Mouse (Mus musculus) liver, embryonic 12.5 days (tissue): ENCODE measurements around the gene Plcd3. TPM values are rescaled to one million over a fixed set of nuclear protein-coding genes. Genes with fewer than 3 reads are reported as not detected.
A peak's percentile ranks its signal among the peaks of the same experiment; 100 is the strongest.

Experiments
- ATAC-seq: fragments of 200-750 bp; cut with Nextera tagmentation; 2 replicates; pipeline ENCODE4 v1.8.0; 2017; ENCODE audit warnings: moderate number of reproducible peaks, mild to moderate bottlenecking, moderate library complexity
- H3K27ac ChIP-seq: fragments of 300-500 bp; sonication (generic); 2 replicates; pipeline ENCODE4 v1.5.1; 2016; ENCODE audit warnings: mild to moderate bottlenecking
- H3K27me3 ChIP-seq: fragments of 300-500 bp; sonication (generic); replicated peaks from 2 replicates; pipeline ENCODE4 v1.6.1; 2016; ENCODE audit warnings: mild to moderate bottlenecking, moderate library complexity
- H3K36me3 ChIP-seq: fragments of 300-500 bp; sonication (generic); 2 replicates; pipeline ENCODE4 v1.6.1; 2016; ENCODE audit warnings: mild to moderate bottlenecking, moderate library complexity
- H3K4me1 ChIP-seq: fragments of 300-500 bp; sonication (generic); 2 replicates; pipeline ENCODE4 v1.6.1; 2016
- H3K4me2 ChIP-seq: fragments of 300-500 bp; sonication (generic); 2 replicates; pipeline ENCODE4 v1.6.1; 2016; ENCODE audit warnings: mild to moderate bottlenecking, moderate library complexity
- H3K4me3 ChIP-seq: fragments of 300-500 bp; sonication (generic); 2 replicates; pipeline ENCODE4 v1.5.1; 2016; ENCODE audit warnings: mild to moderate bottlenecking, moderate library complexity
- H3K9ac ChIP-seq: fragments of 300-500 bp; sonication (generic); 2 replicates; pipeline ENCODE4 v1.6.1; 2016; ENCODE audit warnings: mild to moderate bottlenecking, moderate library complexity
- H3K9me3 ChIP-seq: fragments of 300-500 bp; sonication (generic); replicated peaks from 2 replicates; pipeline ENCODE4 v1.6.1; 2016; ENCODE audit warnings: mild to moderate bottlenecking, moderate library complexity
- WGBS: fragments of 180-500 bp; shearing (Covaris S2); methylation state at CpG from one replicate; pipeline ENCODE4 v1.1.7; 2016; ENCODE audit not compliant: insufficient replicate concordance; 5-methylcytosine and 5-hydroxymethylcytosine counted together
- polyA plus RNA-seq: library from polyadenylated mRNA; unstranded; fragments of >200 nt; fragmentation: Nextera tagmentation; extraction: Ambion mirVana; gene quantifications from 2 replicates; pipeline ENCODE4 v1.2.1, GENCODE M21; 2016

Plcd3 gene
- polyA plus RNA-seq, 1 experiment from 2014 or later, result 0.79 TPM

DNA sequence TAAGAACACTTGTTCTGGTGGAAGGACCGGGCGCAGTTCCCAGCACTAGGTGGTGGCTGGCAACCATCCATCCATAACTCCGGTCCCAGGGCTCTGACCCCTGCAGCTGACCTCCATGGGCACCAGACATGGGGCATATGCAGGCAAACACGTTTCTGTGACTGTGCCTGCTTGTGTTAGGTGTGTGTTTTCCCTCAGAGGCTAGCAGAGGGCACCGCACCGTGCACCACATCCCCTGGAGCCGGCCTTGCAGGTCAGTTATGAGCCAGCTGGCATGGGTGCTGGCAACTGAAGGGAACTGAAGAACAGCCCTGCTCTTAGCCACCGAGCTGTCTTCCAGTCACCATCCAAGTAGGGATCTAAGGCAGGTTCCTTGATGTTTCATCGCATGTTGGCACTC, 51.3 kb downstream of the Plcd3 start:
- Histone ChIP-seq H3K27me3 (no peaks in the 10 kb centered on the region), H3K36me3 (peaks cover 80% of the 10 kb centered on the region), H3K9me3 (no peaks in the 10 kb centered on the region), H3K9ac (no peak overlapping the region), H3K4me1 (no peaks in the 10 kb centered on the region), H3K27ac (no peak overlapping the region), H3K4me3 (no peak overlapping the region), H3K4me2 (no peak overlapping the region)
- 90% methylated on average over 9 of the region's 9 CpGs for WGBS
- ATAC-seq, result no peak

DNA sequence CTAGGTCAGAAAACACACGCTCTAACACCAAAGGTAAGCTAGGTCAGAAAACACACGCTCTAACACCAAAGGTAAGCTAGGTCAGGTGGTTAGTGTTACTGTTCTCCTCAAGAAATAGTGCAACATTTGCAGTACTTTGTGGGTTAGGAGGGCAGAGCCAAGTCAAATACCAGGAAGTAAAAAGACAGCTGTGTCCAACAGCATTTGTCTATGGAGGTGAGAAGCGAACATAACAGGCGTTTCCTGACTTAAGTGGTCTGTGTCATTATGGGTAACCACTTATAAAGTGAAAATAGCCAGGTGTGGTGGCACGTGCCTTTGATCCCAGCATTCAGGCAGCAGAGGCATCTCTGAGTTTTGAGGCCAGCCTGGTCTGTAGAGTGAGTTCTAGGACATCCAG, 51.8 kb downstream of the Plcd3 start:
- Histone ChIP-seq H3K4me1 (no peaks in the 10 kb centered on the region), H3K9ac (no peak overlapping the region), H3K4me2 (no peak overlapping the region), H3K4me3 (no peak overlapping the region), H3K36me3 (peaks cover 82% of the 10 kb centered on the region), H3K9me3 (no peaks in the 10 kb centered on the region), H3K27me3 (no peaks in the 10 kb centered on the region), H3K27ac (no peak overlapping the region)
- ATAC-seq, result no peak
- WGBS, result 88% methylated on average over 5 of the region's 5 CpGs

DNA sequence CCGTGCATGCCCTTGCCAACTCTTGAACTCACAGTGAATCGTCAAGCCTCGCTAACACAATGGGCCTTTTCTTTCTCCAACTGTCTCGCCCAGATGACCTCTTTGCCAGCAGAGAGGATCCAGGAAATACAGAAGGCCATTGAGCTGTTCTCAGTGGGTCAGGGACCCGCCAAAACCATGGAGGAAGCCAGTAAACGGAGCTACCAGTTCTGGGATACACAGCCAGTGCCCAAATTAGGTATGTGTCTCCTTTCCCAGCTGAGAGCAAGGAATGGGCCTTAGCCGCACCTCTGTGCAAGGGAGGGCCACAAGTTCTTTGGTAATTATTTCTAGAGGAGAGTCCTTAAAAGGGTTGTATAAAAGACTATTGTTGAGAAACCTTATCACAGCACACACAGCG, 55.2 kb downstream of the Plcd3 start:
- ATAC-seq, result no peak
- H3K4me2 ChIP-seq, result no peak overlapping the region
- no peak overlapping the region for H3K4me3 ChIP-seq
- peaks cover 73% of the 10 kb centered on the region for H3K36me3 ChIP-seq
- no peak overlapping the region for H3K27ac ChIP-seq
- no peaks in the 10 kb centered on the region for H3K9me3 ChIP-seq
- no peaks in the 10 kb centered on the region for H3K27me3 ChIP-seq
- peaks cover 1% of the 10 kb centered on the region for H3K4me1 ChIP-seq
- H3K9ac ChIP-seq, result no peak overlapping the region
- WGBS, result 80% methylated on average over 8 of the region's 8 CpGs

DNA sequence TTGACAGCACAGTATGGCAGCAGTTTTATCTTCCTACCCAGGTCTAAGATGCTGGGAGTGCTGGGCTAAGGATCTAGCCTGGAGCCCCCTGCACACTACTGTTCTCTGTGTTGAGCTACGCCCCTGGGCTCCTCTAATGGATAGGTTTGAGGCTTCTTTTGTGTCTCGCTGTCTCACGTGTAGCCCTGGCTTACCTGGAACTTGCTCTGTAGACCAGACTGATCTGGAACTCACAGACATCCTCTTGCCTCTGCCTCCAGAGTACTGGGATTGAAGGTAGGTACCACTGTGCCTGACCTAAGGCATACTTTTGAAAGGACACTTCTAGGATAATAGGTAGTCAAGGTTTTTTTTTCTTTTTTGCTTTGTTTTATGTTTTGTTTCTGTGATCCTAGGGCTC, 57.5 kb downstream of the Plcd3 start:
- no peak overlapping the region for H3K4me3 ChIP-seq
- no peak overlapping the region for H3K9ac ChIP-seq
- H3K4me1 ChIP-seq, result peaks cover 23% of the 10 kb centered on the region

DNA sequence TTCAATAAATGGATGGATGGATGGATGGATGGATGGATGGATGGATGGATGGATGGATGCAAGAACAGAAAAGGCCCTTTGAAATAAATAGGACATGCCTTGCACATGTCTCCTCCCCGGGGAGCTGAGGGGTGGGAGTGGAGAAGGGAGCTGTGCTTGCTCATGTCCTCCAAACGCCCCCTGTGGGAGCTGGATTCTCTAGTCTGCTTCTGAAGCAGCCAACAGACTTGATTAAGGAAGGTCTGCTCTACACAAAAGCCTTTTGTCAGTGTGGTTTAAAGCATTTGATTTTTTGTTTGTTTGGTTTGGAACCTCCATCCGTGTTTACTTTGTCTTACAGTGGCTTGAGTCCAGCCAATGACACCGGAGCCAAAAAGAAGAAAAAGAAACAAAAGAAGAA, 58.6 kb downstream of the Plcd3 start:
- Histone ChIP-seq H3K27me3 (no peaks in the 10 kb centered on the region), H3K4me1 (peaks cover 28% of the 10 kb centered on the region), H3K4me3 (no peak overlapping the region), H3K27ac (no peak overlapping the region), H3K36me3 (peaks cover 73% of the 10 kb centered on the region), H3K9me3 (no peaks in the 10 kb centered on the region), H3K4me2 (no peak overlapping the region), H3K9ac (no peak overlapping the region)
- ATAC-seq, result no peak
- WGBS, result 81% methylated on average over 4 of the region's 4 CpGs

More for the DNA sequence above, 57.5 kb downstream of the Plcd3 start:
- ATAC-seq, result no peak
- Histone ChIP-seq H3K36me3 (peaks cover 62% of the 10 kb centered on the region), H3K27ac (no peak overlapping the region), H3K9me3 (no peaks in the 10 kb centered on the region), H3K27me3 (no peaks in the 10 kb centered on the region), H3K4me2 (no peak overlapping the region)
- 86% methylated on average over 3 of the region's 3 CpGs for WGBS

DNA sequence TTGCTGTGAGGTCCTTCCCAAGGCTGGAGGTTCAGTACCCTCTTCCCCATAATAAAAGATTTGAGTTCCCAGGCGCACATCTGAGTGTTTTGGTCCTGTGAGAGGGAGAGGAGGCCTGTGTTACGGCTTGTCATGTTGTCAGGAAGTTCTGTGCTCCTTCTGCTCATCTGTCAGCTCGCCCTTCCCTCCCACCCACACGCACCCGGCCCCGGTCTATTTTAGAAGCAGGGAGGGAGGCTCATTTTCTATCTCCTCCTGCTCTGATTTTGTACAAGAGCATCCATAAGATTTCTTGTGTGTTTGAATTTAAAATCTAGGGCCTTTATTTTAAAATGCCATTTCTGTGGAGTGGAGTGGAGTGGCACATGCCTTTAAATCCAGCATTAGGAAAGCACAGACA, 63.4 kb downstream of the Plcd3 start:
- Histone ChIP-seq H3K9ac (no peak overlapping the region), H3K27ac (no peak overlapping the region), H3K4me3 (no peak overlapping the region), H3K27me3 (no peaks in the 10 kb centered on the region), H3K9me3 (no peaks in the 10 kb centered on the region), H3K4me2 (no peak overlapping the region), H3K36me3 (peaks cover 60% of the 10 kb centered on the region), H3K4me1 (peaks cover 48% of the 10 kb centered on the region)
- ATAC-seq, result no peak
- WGBS, result 66% methylated on average over 6 of the region's 6 CpGs

DNA sequence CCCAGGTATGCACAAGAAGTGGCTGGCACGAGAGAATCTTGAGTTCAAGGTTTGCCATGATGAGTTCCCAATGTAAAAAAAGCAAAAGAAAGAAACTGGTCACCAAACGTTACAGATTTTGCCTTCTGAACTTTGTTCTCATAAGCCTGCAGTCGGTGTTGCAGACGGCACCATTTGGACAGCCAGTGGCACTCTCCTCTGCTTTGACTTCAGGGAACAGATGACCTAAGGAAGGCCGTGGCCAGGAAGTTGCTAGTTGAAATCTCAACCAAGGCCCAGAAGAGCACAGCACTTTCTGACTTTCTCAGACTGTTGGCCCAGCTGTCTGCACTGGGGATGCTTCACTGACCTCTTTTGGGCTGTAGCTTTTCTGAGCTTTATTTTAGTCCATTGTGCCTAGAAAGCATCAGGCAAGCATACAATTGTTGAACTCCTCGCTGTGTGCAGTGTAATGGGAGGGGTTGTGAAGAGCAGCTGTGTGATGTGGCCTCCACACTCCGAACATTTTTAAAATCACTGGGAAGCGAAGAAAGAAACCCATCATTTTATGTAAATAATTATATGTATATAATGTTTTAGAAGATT, 64.5 kb downstream of the Plcd3 start:
- Histone ChIP-seq H3K4me1 (peaks cover 59% of the 10 kb centered on the region), H3K4me2 (no peak overlapping the region), H3K4me3 (no peak overlapping the region), H3K9me3 (no peaks in the 10 kb centered on the region), H3K27me3 (no peaks in the 10 kb centered on the region), H3K36me3 (peaks cover 61% of the 10 kb centered on the region), H3K9ac (no peak overlapping the region), H3K27ac (no peak overlapping the region)
- ATAC-seq, result no peak
- 82% methylated on average over 8 of the region's 8 CpGs for WGBS

DNA sequence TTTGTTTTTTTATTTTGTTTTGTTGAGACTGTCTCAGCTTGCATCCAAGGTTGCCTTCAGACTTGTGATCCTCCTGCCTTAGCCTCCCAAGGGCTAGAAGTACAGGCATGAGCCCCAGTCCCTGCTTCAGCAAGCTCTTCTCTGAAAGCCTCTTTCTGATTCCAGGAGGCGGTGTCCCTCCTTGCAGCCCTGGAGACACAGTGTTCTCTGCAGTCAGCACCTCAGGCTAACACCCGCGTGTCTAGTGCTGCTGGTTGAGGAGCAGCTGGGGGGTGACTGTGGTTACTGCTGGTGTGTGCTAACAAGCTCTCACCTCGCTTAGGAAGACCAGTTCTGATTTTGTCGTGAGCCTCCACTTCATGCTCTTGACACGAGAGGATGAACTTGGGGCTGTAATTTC, 66.5 kb downstream of the Plcd3 start:
- H3K36me3 ChIP-seq, result peaks cover 70% of the 10 kb centered on the region
- H3K4me2 ChIP-seq, result no peak overlapping the region
- no peak overlapping the region for H3K27ac ChIP-seq
- H3K4me3 ChIP-seq, result no peak overlapping the region
- WGBS, result 80% methylated on average over 6 of the region's 6 CpGs
- H3K9ac ChIP-seq, result no peak overlapping the region
- H3K9me3 ChIP-seq, result no peaks in the 10 kb centered on the region
- no peak for ATAC-seq
- H3K27me3 ChIP-seq, result no peaks in the 10 kb centered on the region
- H3K4me1 ChIP-seq, result peaks cover 65% of the 10 kb centered on the region

DNA sequence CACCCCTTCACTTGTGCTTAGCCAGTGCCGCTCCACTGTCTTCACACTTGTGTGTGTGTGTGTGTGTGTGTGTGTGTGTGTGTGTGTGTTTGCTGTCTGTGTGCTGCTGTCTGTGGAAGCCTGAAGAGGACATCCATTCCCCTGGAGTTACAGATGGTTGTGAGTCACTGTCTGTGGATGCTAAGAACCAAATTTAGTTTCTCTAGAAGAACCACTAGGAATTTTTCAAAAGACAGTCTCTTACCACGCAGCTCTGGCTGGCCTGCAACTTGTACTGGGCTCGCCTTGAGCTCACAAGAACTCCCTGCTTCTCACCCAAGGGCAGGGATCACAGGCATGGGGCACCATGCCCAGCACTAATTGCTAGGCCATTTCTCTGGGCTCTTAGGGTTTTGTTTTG, 68.4 kb downstream of the Plcd3 start:
- H3K9ac ChIP-seq, result no peak overlapping the region
- no peak overlapping the region for H3K4me3 ChIP-seq
- no peaks in the 10 kb centered on the region for H3K9me3 ChIP-seq
- H3K36me3 ChIP-seq, result peaks cover 57% of the 10 kb centered on the region
- H3K4me2 ChIP-seq, result no peak overlapping the region
- no peak overlapping the region for H3K27ac ChIP-seq
- WGBS, result 79% methylated on average over 3 of the region's 3 CpGs
- H3K27me3 ChIP-seq, result no peaks in the 10 kb centered on the region
- ATAC-seq, result no peak
- peaks cover 61% of the 10 kb centered on the region for H3K4me1 ChIP-seq

DNA sequence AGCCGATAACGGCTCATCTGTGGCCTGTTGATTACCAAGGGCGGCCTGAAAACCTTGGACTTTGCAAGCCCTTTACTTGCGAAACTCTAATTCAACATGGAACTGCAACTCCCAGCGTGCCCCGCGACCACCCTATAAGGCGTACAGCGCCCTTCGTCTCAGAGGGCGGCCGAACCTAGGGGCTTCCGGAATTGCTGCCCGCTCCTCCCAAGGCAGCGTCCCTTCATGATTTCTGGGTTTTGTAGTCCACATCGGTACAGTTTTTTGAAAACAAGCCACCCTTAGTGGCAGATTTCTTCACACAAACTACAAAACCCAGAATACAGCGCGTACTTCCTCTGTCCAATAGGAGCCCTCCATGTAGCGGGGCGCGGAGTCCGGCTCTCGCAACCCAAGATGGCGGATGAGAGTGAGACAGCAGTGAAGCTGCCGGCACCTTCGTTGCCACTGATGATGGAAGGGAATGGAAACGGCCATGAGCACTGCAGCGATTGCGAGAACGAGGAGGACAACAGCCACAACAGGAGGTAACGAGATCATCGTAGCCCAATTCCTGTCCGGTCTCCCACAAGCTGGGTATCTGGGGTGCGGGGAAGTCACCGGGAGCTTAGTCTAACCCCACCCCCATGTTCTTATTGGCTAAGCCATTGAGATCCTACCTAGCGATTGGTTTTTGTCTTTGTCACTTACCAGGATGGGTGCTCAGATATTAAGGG, 73.1 kb downstream of the Plcd3 start, which contains the start of the genes Nmt1 and Dcakd:
Nmt1 (plus strand) TSS at position 15 of the 716 bp plus-strand sequence.
Dcakd (minus strand) TSS at position 158 of the 716 bp plus-strand sequence.
- no peaks in the 10 kb centered on the region for H3K27me3 ChIP-seq
- H3K9ac ChIP-seq, result peak within 1 kb of the TSS; percentile 79
- peaks cover 56% of the 10 kb centered on the region for H3K4me1 ChIP-seq
- H3K27ac ChIP-seq, result peak within 1 kb of the TSS; percentile 93
- H3K4me2 ChIP-seq, result peak within 1 kb of the TSS; percentile 84
- H3K9me3 ChIP-seq, result no peaks in the 10 kb centered on the region
- H3K4me3 ChIP-seq, result peak within 1 kb of the TSS; percentile 73
- under 1% methylated on average over 36 of the region's 36 CpGs for WGBS
- peaks cover 43% of the 10 kb centered on the region for H3K36me3 ChIP-seq
- ATAC-seq, result peak; percentile 98

DNA sequence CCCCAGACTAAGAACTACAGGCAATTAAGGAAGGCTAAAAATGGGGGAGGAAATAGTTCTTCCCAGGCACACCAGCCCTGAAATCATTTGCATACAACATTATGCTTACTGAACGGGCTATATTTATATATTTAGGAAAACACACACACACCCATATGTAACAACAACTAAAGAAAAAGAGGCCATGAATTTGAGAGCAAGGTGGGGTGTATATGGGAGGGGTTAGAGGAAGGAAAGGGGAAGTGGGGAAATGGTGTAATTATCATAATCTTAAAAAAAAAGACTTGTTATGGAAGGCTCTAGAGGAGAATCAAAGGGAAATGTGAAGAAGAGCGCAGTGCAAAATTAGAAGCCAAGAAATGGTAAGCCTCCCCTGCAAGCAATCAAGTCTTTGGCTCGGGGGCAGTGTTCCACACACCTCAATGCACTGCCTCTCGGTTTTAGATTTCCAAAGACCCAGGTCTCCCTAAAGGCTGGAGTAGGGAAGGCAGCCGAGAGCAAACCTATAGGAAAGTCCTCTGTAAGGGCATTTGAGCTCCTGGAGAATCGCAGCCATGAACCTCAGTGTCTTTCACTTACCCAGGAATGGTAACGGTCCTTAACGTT, 73.8 kb downstream of the Plcd3 start:
- ATAC-seq, result no peak
- Histone ChIP-seq H3K36me3 (peaks cover 49% of the 10 kb centered on the region), H3K4me1 (peaks cover 50% of the 10 kb centered on the region), H3K4me3 (peak overlapping the region; percentile 73), H3K27ac (peak overlapping the region; percentile 93), H3K9ac (peak overlapping the region; percentile 79), H3K4me2 (peak overlapping the region; percentile 84), H3K9me3 (no peaks in the 10 kb centered on the region), H3K27me3 (no peaks in the 10 kb centered on the region)
- 4% methylated on average over 8 of the region's 8 CpGs for WGBS

DNA sequence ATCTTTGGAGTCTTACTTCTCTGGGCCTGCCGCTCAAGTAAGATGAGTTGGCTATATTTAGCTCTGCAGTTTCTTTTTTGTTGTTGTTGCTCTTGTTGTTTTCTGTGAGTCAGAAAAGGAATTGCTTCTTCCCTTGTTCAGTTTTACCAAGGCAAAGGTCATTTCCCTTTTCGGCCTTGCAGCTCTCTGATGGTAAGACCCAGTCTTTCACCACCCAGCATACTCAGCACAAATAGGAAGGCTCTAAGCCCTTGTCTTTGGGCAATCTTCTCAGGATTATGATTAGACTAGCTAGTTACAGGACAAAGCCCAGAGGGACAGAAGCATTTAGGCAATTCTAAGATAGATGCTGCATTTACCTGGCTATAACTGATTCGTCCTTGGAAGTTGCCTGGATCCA, 74.6 kb downstream of the Plcd3 start:
- Histone ChIP-seq H3K4me3 (peak overlapping the region; percentile 73), H3K9ac (peak overlapping the region; percentile 79), H3K36me3 (peaks cover 44% of the 10 kb centered on the region), H3K4me1 (peaks cover 42% of the 10 kb centered on the region), H3K27me3 (no peaks in the 10 kb centered on the region), H3K4me2 (peak overlapping the region; percentile 84), H3K27ac (peak overlapping the region; percentile 93), H3K9me3 (no peaks in the 10 kb centered on the region)
- ATAC-seq, result no peak
- 59% methylated on average over 3 of the region's 3 CpGs for WGBS
